Mouse (Mus musculus): ENCODE data around the gene Cd3g. TPM values are rescaled to one million over a fixed set of nuclear protein-coding genes. Genes with fewer than 3 reads are reported as not detected.

Gene Cd3g
- polyA plus RNA-seq, 1 experiment, result not detected

DNA sequence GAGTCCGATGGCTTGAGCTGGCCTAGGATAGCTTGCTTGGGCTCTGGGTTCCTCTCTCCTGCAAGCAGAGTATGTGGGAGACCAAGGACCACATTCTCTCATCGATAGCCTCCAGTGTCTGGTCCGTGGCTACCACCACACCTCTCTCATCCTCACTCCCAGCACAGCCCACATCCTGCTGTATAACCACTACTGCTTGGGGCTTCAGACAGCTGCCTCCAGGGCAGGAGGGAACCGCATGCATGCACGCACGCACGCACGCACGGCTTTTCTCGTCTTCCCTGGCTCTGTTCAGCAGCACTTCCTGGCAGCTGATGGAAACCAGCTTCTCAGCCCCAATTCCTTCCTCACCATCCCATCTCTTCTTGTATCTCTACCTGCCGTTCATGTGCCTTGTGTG is 17.9 kb upstream of the Cd3g start:
- TF ChIP-seq CTCF (IDR thresholded peaks at IDR 0.05; ENCODE audit: borderline replicate concordance, insufficient read depth, low read depth, low read length) (no peak), POLR2A (IDR thresholded peaks at IDR 0.05; ENCODE audit: borderline replicate concordance, insufficient read depth, low read length) (no peak)
- no peaks in the 10 kb centered on the region for H3K27me3 ChIP-seq (ENCODE audit: control insufficient read depth, insufficient read depth, low read length)
- no peak overlapping the region for H3K4me3 ChIP-seq (replicated peaks; ENCODE audit: insufficient read depth, low read depth, low read length)
- H3K4me1 ChIP-seq (ENCODE audit: control insufficient read depth, insufficient read depth, low read length), result peaks cover 12% of the 10 kb centered on the region
- no peak for DNase-seq
- 82% methylated on average over 11 of the region's 11 CpGs for WGBS
- H3K27ac ChIP-seq (ENCODE audit: insufficient read depth, low read length), result no peak overlapping the region

DNA sequence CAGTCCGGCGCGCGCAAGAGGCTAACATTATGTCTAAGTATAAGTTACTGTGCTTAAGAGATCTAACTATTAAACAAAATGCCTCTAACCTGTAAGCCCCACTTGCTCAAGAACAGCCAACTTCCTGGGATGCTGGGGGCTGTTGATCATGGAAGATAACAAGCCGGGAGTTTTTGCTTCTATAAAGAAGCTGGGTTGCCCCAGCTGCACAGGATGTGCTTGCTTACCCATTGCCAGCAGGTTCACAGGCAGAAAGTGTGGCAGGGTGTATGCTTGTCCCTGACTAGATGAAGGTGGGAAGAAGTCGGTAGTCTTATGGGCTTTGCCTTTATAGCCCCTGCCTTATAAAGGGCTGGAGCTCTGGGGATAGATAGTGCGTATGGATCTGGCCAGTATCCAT is 16.4 kb upstream of the Cd3g start:
- Histone ChIP-seq H3K4me3 (replicated peaks; ENCODE audit: insufficient read depth, low read depth, low read length) (no peak overlapping the region), H3K4me1 (ENCODE audit: control insufficient read depth, insufficient read depth, low read length) (peaks cover 12% of the 10 kb centered on the region), H3K27me3 (ENCODE audit: control insufficient read depth, insufficient read depth, low read length) (no peaks in the 10 kb centered on the region), H3K27ac (ENCODE audit: insufficient read depth, low read length) (no peak overlapping the region)
- WGBS, result 97% methylated on average over 7 of the region's 7 CpGs
- TF ChIP-seq POLR2A (IDR thresholded peaks at IDR 0.05; ENCODE audit: borderline replicate concordance, insufficient read depth, low read length) (no peak), CTCF (IDR thresholded peaks at IDR 0.05; ENCODE audit: borderline replicate concordance, insufficient read depth, low read depth, low read length) (no peak)
- DNase-seq, result no peak

DNA sequence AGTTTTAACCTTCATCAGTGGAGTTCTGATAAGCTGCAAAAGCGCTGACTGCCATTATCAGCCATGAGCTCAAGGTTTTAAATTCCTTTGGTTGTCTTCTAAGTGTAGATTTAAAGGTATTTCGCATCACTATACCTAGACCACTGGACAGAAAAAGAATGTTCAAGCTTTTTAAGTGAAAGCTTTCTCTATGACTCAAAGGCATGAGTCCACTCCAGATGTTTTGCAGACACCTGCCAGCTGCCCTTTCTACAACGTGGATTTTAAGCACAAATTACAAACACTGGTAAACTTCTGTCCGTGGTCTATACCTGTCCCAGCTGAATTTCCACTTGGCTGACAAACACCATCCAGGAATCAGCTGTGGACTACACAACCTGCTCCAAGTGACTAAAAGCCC is 14.7 kb upstream of the Cd3g start:
- TF ChIP-seq CTCF (IDR thresholded peaks at IDR 0.05; ENCODE audit: borderline replicate concordance, insufficient read depth, low read depth, low read length) (no peak), POLR2A (IDR thresholded peaks at IDR 0.05; ENCODE audit: borderline replicate concordance, insufficient read depth, low read length) (no peak)

DNA sequence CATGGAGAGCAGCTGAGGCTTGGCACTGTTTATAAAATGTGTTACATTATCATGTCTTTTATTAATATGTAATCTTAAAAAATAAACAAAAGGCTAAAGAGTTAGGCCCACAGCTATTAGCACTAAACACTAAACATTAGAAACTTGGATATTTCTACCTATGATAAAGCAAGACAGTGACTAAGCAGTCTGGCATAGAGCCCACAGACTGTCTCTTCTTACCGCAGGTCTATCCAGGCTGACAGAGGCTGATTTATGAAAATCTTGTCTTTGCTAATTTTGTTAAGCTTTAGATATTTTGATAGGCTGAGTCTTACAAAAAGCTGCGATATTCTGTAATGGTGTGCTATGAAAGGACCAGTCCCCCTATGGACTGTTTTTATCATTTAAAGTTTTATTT is 13.0 kb upstream of the Cd3g start:
- DNase-seq, result no peak
- TF ChIP-seq CTCF (IDR thresholded peaks at IDR 0.05; ENCODE audit: borderline replicate concordance, insufficient read depth, low read depth, low read length), result no peak
- no peak for TF ChIP-seq POLR2A (IDR thresholded peaks at IDR 0.05; ENCODE audit: borderline replicate concordance, insufficient read depth, low read length)
- peaks cover 2% of the 10 kb centered on the region; the same call in 1 of the 2 replicates for H3K4me1 ChIP-seq (ENCODE audit: control insufficient read depth, insufficient read depth, low read length)
- H3K27ac ChIP-seq (ENCODE audit: insufficient read depth, low read length), result no peak overlapping the region
- H3K27me3 ChIP-seq (ENCODE audit: control insufficient read depth, insufficient read depth, low read length), result no peaks in the 10 kb centered on the region
- H3K4me3 ChIP-seq (replicated peaks; ENCODE audit: insufficient read depth, low read depth, low read length), result no peak overlapping the region
- 62% methylated on average over 2 of the region's 2 CpGs for WGBS

More for the DNA sequence above, 14.7 kb upstream of the Cd3g start:
- Histone ChIP-seq H3K4me1 (ENCODE audit: control insufficient read depth, insufficient read depth, low read length) (peaks cover 12% of the 10 kb centered on the region), H3K27ac (ENCODE audit: insufficient read depth, low read length) (no peak overlapping the region), H3K27me3 (ENCODE audit: control insufficient read depth, insufficient read depth, low read length) (no peaks in the 10 kb centered on the region), H3K4me3 (replicated peaks; ENCODE audit: insufficient read depth, low read depth, low read length) (no peak overlapping the region)
- WGBS, result 80% methylated on average over 4 of the region's 4 CpGs
- no peak for DNase-seq

DNA sequence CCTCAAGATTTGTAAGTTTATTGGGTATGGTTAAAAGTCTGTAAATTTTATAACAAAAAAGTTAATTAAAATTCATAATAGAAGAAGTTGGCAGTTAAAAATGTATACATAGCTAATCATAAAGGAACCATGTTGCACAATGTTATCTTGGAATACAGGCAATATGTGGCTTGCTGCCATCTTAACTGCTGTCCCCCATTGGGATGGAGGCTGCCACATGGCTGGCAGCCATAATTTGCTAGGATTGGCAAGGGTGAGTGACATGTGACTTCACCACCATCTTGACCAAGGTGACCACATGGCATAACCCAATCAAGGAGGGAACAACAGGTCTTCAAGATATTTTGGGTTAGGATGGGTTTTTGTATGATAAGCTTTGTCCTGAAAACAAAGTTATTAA is 12.0 kb upstream of the Cd3g start:
- peak; percentile 59 to 78 for DNase-seq
- Histone ChIP-seq H3K4me3 (replicated peaks; ENCODE audit: insufficient read depth, low read depth, low read length) (no peak overlapping the region), H3K27ac (ENCODE audit: insufficient read depth, low read length) (no peak overlapping the region), H3K4me1 (ENCODE audit: control insufficient read depth, insufficient read depth, low read length) (no peaks in the 10 kb centered on the region), H3K27me3 (ENCODE audit: control insufficient read depth, insufficient read depth, low read length) (no peaks in the 10 kb centered on the region)
- no peak for TF ChIP-seq POLR2A (IDR thresholded peaks at IDR 0.05; ENCODE audit: borderline replicate concordance, insufficient read depth, low read length)

DNA sequence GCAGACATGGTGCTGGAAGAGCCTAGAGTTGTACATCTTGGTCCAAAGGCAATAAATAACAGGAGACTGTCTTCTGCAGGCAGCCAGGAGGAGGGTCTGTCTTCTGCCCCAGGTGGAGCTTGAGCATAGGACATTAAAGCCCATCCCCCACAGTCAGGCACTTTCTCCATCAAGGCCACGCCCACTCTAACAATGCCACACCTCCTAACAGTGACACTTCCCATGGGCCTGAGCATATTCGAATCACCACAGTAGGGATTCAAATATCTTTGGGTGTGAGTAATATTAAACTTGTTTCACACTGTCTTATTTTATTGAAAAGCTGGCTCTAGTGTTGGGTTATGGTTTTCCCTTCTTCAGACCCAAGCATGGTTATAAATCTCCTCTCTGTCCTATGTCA is 11.6 kb upstream of the Cd3g start:
- TF ChIP-seq CTCF (IDR thresholded peaks at IDR 0.05; ENCODE audit: borderline replicate concordance, insufficient read depth, low read depth, low read length) (no peak), POLR2A (IDR thresholded peaks at IDR 0.05; ENCODE audit: borderline replicate concordance, insufficient read depth, low read length) (no peak)
- H3K4me3 ChIP-seq (replicated peaks; ENCODE audit: insufficient read depth, low read depth, low read length), result no peak overlapping the region
- WGBS, result 78% methylated on average over 2 of the region's 2 CpGs

DNA sequence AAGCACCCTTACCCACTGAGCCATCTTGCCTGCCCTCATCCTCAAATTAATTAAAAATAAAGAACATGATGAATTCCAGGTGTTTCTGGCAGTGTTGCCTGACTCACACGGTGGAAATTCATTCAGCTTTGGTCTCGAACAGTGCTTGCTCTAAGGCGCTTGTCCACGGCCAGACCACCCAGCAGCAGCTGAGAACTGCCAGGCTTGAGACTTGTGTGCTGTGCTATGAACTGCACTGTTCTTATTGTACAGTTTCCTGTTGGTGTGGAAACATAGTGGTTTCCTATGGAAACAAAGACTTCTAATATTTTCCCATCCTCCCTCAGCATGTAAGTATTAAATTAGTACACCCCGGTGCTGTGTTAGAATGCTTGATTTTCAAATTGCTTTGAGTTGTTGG is 6.7 kb upstream of the Cd3g start:
- H3K27me3 ChIP-seq (ENCODE audit: control insufficient read depth, insufficient read depth, low read length), result no peaks in the 10 kb centered on the region; the same call in 1 of the 2 replicates
- no peak overlapping the region for H3K27ac ChIP-seq (ENCODE audit: insufficient read depth, low read length)
- H3K4me1 ChIP-seq (ENCODE audit: control insufficient read depth, insufficient read depth, low read length), result no peaks in the 10 kb centered on the region
- H3K4me3 ChIP-seq (replicated peaks; ENCODE audit: insufficient read depth, low read depth, low read length), result no peak overlapping the region
- DNase-seq, result no peak
- WGBS, result 58% methylated on average over 5 of the region's 5 CpGs
- TF ChIP-seq POLR2A (IDR thresholded peaks at IDR 0.05; ENCODE audit: borderline replicate concordance, insufficient read depth, low read length) (no peak), CTCF (IDR thresholded peaks at IDR 0.05; ENCODE audit: borderline replicate concordance, insufficient read depth, low read depth, low read length) (no peak)

More for the DNA sequence above, 11.6 kb upstream of the Cd3g start:
- no peaks in the 10 kb centered on the region for H3K27me3 ChIP-seq (ENCODE audit: control insufficient read depth, insufficient read depth, low read length)
- DNase-seq, result no peak
- no peak overlapping the region for H3K27ac ChIP-seq (ENCODE audit: insufficient read depth, low read length)
- no peaks in the 10 kb centered on the region for H3K4me1 ChIP-seq (ENCODE audit: control insufficient read depth, insufficient read depth, low read length)

DNA sequence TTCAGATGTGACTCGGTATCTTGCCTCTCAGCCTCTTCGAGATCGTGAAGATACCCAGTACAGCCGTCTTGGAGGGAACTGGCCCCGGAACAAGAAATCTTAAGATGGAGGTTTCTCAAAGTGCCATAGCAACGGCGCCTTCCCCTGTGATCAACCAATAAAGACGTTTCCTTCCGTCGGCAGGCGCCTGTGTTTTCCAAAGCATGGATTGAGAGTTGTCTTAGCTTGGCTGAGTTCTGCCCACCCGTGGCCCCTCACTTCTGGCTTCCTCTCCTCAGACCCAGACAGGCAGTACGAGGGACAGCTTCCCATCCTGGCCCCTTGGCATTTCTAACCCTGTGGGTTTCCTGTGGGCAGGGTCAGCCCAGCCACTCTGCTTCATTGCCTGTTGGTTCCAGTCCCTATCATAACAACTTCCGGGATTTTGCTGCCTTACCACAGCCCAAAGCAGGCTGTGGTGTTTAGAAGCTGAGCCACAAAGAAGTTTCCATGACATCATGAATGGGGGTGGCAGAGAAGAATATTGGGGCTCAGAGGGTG is 6.1 kb upstream of the Cd3g start:
- Histone ChIP-seq H3K4me3 (replicated peaks; ENCODE audit: insufficient read depth, low read depth, low read length) (no peak overlapping the region), H3K4me1 (ENCODE audit: control insufficient read depth, insufficient read depth, low read length) (no peaks in the 10 kb centered on the region), H3K27ac (ENCODE audit: insufficient read depth, low read length) (no peak overlapping the region), H3K27me3 (ENCODE audit: control insufficient read depth, insufficient read depth, low read length) (no peaks in the 10 kb centered on the region; the same call in 1 of the 2 replicates)
- no peak for DNase-seq
- TF ChIP-seq CTCF (IDR thresholded peaks at IDR 0.05; ENCODE audit: borderline replicate concordance, insufficient read depth, low read depth, low read length) (no peak), POLR2A (IDR thresholded peaks at IDR 0.05; ENCODE audit: borderline replicate concordance, insufficient read depth, low read length) (no peak)
- 22% methylated on average over 14 of the region's 14 CpGs for WGBS
